Mouse (Mus musculus): ENCODE measurements around the gene H3f3a.

H3f3a gene

DNA sequence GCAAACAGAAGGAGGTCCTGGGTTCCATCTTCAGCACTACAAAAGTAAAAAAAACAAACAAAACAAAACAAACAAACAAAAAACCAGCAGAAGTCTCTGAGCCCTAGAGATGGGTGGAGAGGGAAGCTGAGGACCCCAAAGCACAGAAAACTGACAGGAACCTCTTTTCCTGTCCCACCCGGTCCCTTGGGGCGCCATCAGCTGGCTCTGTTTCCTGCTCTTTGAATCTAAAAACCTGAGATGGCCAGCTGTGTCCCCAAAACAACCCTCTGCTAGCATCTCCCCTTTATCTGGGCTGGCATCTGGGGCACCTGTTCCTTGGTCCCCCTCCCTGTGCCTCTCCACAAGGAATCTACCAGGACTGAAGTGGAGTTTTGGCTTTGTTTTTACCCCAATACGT is 11.0 kb upstream of the H3f3a start:
- CTCF ChIA-PET = interaction anchor here (1.5 kb wide), 1 partner anchor 25 kb away, joined by 23 read pairs; no protein-coding TSS in a partner anchor

DNA sequence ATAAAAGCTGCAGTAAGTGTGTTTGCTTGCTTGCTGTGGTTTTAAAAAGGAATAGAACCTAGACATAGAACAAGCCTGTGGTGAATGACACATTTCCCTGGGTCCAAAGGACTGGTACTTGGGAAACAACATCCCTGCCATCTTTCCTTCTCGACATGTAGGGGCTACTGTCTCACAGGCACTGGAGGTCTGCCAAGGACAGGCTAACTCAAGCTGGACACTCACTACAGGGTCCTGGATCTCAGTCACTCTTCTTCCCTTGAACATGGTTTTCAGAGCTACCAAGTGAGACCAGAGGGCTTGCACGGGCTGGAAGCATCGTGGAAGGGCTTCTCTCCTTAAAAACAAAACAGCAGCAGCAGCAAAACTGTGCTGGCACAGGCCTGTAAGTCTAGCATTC is 10.0 kb upstream of the H3f3a start:
- CTCF ChIA-PET = interaction anchor here (0.6 to 1.5 kb wide), 3 partner anchors 16 to 36 kb away, joined by 3 to 23 read pairs (median 4); no protein-coding TSS in a partner anchor

DNA sequence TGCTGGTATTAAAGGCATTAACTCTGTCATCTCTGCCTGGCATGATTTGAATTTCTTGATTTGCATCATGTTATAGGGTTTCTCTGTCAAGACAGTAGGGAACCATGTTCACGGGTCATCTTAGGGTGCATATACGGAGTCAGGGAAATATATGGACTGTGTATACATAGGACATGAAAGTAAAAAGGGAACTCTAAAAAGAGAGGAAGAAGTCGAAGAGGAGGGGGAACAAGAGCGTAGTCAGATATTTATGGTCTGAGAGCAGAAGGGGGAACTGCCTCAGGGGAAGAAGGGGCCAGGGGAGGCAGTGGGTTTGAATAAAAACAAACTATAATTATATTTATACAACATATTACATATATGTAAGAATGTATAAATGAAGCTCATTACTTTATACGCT is 8.5 kb upstream of the H3f3a start:
- CTCF ChIA-PET = interaction anchor here (0.6 to 1.0 kb wide), 3 partner anchors 22 to 29 kb away, joined by 3 to 4 read pairs (median 3); no protein-coding TSS in a partner anchor

DNA sequence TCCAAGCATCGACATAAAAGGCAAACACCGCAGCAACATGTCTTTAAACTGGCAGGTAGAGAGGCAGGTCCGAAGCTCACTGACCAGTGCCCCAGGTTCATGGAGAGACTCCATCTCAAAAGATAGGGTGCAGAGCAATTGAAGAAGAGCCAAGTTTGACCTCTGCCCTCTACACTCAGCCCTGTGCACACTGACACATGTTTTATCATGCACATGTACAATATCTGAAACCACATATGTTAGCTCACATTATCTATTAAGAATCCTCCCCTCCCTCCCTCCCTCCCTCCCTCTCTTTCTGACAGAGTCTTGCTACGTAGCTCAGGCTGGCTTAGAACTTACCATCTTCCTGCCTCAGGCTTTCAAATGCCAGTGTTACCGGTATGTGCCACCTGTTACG is 7.4 kb upstream of the H3f3a start:
- CTCF ChIA-PET = interaction anchor here (1.0 kb wide), 1 partner anchor 28 kb away, joined by 4 read pairs; no protein-coding TSS in a partner anchor

DNA sequence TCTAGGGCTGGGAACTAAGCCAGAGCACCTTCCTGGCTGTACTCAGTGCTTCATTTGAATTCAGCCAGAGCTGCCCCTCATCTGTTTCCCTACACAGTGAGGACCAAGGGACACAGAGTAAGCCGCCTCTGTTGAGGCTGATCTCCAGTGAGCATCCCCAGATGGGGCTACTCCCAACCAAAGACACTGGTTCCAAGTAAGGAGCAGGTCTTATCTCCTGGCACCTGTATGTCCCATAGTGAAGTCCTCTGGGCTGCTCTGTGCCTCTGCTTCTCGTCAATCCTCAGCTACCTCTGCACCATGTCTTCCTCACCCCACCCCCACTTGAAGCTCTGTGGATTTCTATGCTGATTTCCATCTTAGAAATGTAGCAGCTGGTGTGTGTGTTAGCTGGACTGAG is 4.3 kb upstream of the H3f3a start:
- CTCF ChIA-PET = no interaction called here

DNA sequence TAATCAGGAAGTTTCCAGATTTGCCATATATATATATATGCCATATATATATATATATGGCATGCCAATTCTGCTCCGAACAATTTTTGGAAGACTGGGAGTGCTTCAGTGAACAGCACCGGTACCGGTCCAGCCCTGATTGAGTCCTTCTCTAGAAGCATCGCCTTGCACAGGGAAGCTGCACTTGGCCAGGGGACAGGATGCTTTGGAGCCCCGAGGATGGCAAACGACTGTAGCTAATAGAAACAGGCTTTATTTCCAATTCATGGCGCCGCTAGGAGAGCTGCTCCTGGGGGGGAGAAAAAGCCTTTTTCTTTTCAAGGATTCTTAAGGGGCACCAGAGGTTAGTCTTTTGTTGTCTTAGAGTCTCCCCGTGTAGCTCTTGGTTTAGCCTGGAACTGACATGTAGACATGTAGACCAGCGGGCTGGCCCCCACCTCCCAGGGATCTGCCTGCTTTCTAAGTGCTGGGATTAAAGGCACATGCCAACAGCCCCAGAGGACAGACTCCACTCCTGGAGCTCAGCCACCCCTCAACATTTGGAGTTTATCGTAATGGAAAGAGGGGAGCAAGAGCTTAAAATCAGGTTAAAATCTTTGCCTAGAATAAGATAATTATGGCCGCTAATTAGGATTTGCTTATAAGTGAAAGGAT is 1.8 kb upstream of the H3f3a start:
- CTCF ChIA-PET = no interaction called here

DNA sequence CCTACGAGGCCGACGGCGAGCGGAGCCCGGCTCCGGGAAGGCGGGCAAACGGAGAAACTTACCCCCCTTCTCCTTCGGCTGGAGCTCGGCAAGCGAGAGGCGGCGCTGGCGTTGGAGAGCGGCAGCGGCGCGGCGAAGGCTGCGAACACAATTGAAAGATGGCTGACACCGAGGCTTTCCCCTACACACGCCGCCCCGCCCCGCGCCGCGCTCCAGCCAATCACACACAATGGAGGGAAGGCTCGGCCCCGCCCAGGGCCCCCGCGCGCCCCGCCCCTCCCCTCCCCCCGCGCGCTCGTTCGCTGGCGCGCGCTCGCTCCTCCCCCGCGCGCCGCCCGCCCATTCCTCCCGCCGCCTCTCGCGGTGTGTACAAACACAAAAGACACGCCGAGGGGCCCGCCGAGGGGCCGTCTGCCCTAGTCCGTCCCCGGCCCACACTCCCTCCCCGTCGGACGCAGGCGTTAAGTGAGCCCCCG is 296 bp downstream of the H3f3a start:
- CTCF ChIA-PET = no interaction called here

DNA sequence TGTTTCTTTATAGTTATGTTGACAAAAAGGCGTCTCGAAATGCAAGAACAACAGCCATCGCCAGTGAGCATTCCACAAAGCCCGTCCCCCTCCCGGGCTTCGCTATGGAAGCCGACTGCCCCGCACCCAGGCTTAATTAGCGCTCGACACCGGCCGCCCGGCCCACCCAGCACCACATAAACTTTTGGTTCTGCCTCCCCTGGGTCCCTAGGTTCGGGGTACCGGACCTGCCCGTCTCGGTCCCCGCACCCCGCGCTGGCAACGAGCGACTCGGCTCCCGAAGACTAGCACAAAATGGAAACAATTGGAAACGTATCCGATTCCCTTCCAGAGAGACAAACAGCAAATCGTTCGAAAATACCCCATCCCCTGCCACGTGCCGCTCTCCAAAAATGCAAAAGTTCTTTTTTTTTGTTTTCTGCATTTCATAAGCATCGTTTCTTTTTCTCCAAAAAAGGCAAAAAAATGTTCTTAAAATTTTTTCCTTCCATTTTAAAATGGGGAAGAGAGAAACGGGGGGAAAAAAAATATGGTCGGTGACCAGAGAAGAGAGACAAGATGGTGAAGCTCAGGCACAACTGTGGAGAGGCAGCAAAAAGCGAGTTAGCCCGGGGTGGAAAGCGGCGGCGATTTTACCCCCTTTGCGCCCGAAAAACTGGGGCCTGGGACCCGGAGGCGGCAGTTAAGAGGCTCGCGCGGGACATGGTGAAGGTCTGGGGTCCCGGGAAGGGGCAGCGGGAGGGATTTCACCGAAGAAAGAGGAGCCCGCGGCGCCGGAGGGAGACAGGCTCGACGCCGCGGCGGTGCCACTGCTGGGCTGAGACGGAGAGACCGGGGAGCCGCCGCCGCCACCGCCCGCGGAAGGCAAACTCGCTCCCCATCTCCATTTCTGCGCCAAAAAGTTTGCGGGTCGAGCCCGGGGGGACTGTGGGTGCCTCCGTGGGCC is 1.0 kb downstream of the H3f3a start:
- CTCF ChIA-PET = interaction anchor here (0.7 to 1.4 kb wide), 3 partner anchors 43 to 146 kb away, joined by 4 to 9 read pairs (median 8); no protein-coding TSS in a partner anchor

DNA sequence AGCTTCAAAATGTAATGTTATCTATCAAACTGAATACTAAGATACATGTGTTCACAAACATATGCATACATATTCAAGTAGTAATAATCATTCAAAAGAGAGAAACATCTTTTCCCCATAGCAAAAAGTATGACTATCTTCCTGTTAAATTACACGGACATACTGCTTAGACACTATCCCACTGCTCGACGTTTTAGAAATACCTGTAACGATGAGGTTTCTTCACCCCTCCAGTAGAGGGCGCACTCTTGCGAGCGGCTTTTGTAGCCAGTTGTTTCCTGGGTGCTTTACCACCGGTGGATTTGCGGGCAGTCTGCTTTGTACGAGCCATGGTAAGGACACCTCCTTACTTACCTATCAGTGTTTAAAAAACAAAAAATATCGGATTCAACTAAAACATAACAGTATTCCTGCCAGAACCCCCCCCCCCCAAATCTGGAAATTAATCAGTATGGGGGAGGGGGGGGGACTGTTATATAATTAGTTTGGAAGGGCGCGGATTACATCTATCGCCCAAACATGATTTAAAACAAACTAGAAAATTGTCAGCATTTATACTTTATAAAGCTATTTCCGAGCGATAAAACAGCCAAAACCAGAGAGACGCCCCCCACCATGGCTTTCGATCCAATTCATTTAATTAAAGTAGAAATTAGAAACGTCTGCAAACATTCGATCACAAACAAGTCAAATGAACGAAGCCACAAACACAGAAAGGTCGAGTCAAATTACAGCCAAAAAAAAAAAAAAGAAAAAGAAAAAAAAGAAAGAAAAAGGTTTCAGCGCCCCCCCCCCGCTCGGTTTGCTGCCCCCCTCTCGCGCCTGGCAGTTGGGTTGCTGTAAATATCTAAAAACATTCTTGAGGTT is 1.9 kb downstream of the H3f3a start:
- CTCF ChIA-PET = interaction anchor here (0.7 to 1.4 kb wide), 7 partner anchors 15 to 390 kb away, joined by 4 to 12 read pairs (median 7); no protein-coding TSS in a partner anchor

DNA sequence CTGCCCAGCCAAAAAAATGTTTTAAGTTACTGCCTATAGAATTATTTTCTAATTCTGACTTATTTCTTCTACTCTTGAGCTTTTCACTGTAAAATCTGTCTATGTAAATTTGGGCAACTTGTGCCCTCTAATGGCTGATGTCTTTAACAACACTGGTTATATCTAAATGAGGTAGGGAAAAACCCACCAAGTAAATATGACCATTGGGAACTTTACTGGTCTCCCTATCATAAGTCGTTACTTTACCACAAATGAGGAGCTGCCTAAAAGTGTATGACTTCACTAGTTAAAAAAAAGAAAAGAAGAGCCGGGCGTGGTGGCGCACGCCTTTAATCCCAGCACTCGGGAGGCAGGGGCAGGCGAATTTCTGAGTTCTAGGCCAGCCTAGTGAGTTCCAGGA is 2.8 kb downstream of the H3f3a start:
- CTCF ChIA-PET = interaction anchor here (0.6 to 1.0 kb wide), 4 partner anchors 16 to 84 kb away, joined by 3 to 7 read pairs (median 6); no protein-coding TSS in a partner anchor

DNA sequence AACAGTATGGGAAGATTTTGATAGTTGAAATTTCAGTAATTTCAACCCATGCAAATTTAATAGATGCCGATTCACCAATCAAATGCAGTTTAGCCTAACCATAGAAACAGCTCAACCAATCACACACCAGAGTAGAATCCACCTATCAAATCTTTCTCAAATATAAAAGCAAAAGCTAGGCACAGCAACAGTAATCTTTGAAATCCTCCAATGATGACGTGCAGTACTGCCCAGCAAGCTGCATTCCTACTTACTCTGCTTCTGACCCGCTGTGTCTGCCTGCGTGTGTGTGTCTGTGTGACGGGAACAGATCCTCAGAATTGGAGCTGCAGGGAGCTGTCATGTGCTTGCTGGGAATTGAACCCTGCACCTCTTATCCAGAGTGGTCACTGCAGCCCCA is 4.9 kb downstream of the H3f3a start:
- CTCF ChIA-PET = interaction anchor here (0.7 to 0.9 kb wide), 4 partner anchors 17 to 445 kb away, joined by 3 to 6 read pairs (median 4); no protein-coding TSS in a partner anchor

DNA sequence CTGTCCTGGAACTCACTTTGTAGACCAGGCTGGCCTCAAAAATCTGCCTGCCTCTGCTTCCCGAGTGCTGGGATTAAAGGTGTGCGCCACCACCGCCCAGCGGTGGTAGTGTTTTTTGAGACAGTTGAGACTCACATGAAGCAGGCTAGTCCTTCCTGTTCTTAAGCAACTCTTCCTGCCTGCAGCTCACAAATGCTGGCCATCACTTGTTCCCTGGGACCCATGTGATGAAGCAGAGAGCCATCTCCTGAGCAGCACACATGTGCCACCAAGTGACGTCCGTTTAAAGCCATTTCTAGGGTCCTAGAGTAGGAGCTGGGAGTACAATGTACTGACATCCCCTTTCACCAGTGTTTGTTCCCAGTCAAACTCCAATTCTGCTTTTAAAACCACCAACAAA is 9.9 kb downstream of the H3f3a start:
- CTCF ChIA-PET = no interaction called here

DNA sequence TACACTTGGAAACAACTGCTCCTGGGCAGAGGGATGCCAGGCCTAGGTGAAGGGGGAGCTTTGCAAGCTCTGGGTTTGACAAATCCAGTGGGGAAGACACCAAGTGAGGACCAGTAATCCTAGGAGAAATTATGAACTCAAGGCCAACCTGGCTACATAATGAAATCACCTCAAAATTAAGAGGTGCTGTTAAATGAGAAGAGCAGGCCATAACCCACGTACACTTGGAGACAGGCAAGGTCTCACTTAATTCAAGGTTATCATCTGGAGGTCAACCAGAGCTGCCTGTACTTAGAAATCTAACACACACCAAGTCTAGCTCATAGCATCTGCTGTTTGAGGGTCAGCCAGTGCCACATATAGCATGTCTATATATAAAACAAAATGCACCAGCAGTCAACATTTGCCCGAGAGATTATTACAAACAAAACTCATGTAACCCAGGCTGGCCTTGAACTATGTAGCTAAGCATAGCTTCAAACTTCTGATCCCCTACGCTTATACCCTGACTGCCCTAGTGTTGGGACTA is 12.2 kb downstream of the H3f3a start:
- CTCF ChIA-PET = interaction anchor here (0.6 to 1.0 kb wide), 2 partner anchors 31 to 314 kb away, joined by 3 read pairs; no protein-coding TSS in a partner anchor

DNA sequence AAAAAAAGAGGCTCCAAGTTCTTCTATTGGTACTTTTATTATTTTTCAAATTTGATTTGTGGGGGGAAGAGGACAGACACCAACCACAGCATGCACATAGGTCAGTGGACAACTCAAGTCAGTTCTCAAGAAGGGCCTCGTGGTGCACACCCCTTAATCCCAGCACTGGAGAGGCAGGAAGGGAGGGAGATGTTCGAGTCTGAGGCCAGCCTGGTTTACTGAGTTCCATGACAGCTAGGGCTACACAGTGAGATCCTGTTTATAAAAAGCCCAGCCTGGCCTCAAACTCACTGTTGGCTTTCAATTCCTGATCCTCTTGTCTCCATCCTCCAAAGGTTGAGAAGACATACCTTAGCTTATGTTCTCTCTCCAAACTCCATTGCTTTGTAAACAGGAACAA is 12.9 kb downstream of the H3f3a start:
- CTCF ChIA-PET = interaction anchor here (0.6 kb wide), 1 partner anchor 22 kb away, joined by 3 read pairs; no protein-coding TSS in a partner anchor

DNA sequence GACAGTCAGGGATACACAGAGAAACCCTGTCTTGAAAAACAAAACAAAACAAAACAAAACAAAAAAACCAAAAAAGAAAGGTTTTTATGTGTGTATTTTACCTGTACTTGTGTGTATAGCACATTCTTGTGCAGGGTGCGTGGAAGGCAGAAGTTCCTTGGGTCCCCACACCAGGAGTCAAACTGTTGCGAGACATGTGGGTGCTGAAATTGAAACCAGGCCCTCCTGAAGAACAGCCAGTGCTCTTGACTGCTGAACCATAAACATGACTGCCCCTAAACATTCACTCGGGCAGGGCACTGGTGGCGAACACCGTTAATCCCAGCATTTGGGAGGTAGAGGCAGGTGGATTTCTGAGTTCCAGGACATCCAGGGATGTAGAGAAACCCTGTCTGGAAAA is 13.7 kb downstream of the H3f3a start:
- CTCF ChIA-PET = interaction anchor here (0.6 to 0.7 kb wide), 2 partner anchors 23 to 94 kb away, joined by 3 read pairs; no protein-coding TSS in a partner anchor

DNA sequence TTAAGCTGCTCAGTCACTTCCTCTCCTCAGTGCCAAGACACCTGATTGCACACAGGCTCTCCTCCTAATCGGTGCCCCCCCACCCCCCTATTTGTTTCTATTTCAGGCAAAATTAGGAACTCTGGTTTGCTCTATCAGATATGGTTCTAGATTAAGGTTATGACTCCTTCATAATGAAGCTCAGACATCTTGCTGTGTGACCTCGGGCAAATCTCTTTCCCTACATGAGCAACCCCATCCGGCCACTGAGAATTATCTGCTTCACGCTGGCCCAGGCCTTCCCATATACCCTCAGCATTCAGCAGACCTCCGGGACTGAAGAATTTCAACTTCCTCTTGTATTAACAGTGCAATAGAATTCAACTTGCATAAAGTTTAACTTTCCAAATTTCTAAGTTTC is 14.5 kb downstream of the H3f3a start:
- CTCF ChIA-PET = interaction anchor here (0.7 kb wide), 1 partner anchor 93 kb away, joined by 3 read pairs; no protein-coding TSS in a partner anchor

DNA sequence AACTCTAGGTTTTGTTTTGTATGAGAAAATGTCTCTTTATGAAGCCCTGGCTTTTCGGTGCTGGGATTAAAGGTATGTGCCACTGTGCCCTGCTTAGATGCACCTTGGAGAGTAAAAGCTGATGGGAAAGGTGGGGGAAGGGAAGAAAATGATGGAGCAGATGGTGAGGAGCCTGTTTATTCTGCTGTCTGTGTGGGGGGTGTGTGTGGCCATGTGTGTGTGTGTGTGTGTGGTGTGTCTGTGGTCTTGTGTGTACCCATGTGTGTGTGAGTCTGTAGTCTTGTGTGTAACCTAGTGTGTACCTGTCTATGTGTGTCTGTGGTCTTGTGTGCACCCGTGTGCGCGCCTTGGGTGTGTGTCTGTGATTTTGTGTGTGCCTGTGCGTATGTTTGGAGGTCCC is 15.1 kb downstream of the H3f3a start:
- CTCF ChIA-PET = interaction anchor here (0.7 kb wide), 1 partner anchor 105 kb away, joined by 3 read pairs; no protein-coding TSS in a partner anchor

DNA sequence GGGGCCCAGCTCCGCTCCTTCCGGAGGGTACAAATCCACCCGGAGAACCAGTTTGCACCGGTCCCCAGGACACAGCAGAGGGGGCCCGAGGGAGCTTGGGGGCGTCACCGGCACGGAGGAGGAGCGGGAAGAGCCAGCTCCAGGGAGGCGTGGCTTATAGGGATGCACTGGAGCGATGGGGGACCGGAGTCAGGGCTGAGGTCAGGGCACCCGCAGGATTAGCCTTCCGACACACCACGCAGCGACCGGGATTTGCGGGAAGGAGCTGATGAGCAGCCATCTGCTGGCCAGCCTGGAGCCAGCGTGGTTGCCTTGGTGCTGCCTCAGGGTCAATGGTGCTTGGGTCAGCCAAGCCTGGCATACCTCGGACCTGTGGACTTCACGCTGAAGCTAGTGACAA is 19.6 kb downstream of the H3f3a start:
- CTCF ChIA-PET = interaction anchor here (0.6 to 1.9 kb wide), 2 partner anchors 19 to 42 kb away, joined by 4 read pairs; no protein-coding TSS in a partner anchor

DNA sequence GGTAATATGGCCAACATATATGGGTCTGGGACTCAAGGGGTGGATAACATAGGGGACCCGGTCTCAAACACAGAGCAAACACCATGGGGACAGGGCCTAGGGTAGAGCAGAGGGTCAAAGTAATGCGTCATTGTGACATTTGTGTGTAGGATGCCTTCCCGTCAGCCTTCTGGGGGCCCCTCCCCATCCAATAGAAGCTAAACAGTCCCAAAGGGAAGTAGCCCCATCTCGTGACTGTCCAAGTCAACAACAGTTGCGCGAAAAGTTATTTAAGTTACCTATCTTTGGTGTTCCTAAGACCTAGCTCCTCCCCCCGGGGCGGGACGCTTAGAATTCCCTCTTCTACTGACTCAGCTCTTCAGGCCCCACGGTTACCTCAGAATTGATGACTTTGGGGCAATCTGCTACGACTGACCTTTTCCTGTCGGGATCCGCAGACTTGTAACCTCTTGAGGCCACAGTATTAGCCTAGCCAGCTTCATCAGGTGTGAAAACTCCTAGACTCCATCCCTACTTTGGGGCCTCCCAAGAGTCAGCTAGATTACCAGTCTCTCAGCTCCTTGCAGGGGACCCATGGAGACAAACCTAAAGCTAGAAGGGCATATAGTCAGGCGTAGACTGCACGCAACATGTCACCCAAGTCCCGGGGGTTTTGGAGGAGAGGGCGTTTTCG is 20.2 kb downstream of the H3f3a start:
- CTCF ChIA-PET = interaction anchor here (0.6 to 1.9 kb wide), 3 partner anchors 18 to 43 kb away, joined by 3 to 4 read pairs (median 4); no protein-coding TSS in a partner anchor

DNA sequence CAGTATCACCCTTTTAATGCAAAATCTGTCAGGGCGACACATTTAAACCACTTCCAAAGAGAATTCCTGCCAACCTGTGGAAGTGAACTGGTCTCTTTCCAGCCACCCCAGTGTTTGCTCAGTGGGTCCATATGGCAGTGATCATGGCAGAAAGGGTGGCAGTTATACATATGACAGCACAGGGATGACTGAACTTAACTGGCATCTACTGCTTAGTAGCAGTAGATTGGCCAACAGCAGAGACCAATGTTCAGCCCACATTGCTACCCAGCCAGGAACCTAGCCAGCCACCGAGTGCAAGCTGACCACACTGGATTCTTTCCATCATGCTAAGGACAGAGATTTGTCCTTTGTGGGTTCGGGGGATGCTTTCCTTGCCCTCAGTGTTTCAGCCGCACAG is 20.9 kb downstream of the H3f3a start:
- CTCF ChIA-PET = interaction anchor here (0.7 to 1.9 kb wide), 2 partner anchors 18 to 29 kb away, joined by 3 to 4 read pairs; no protein-coding TSS in a partner anchor

Measured in spleen, embryonic (tissue).